Mouse (Mus musculus) embryonic fibroblast, embryonic 13.5 days (primary cell): Measurements from ENCODE around the gene Tmcc1.

ENCODE experiments used
- CTCF ChIP-seq: IDR thresholded peaks from 2 replicates; pipeline ENCODE4 v1.5.1; 2011; ENCODE audit warnings: mild to moderate bottlenecking, control low read depth, low read length, moderate library complexity, borderline replicate concordance; ENCODE audit not compliant: insufficient read depth
- POLR2A ChIP-seq: IDR thresholded peaks from 2 replicates; pipeline ENCODE4 v1.6.1; 2011; ENCODE audit warnings: low read depth, mild to moderate bottlenecking, control low read depth, low read length, moderate library complexity

DNA sequence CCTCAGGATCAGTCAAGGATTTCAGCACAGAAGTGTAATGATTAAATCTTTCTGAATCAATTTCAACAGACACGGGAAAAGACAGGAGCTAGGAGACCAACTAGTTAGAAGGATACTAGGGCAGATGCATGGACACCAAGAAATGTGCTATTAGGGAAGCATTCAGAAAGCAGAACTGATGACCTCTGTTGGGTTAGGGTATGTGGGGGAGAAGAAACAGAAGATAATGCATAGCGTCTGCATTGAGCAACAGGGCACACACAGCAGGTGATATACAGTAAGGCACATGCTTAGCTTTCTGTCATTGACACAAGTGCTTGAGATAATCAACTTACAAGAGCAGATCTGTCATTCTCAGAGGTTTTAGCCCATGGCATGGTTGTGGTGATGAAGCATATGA is 95.7 kb downstream of the Tmcc1 start:
- no peak for TF ChIP-seq POLR2A
- no peak for TF ChIP-seq CTCF
